Mouse (Mus musculus): ENCODE results near the gene Stat6. TPM values are rescaled to one million over a fixed set of nuclear protein-coding genes. Genes with fewer than 3 reads are reported as not detected.

Gene Stat6
- polyA plus RNA-seq, 1 experiment from 2014 or later, result 6.0 TPM

Other genes starting within 250 kb of the Stat6 start
- 2.4 and 3.2 TPM in 2 replicates for gene Stac3, start 141.3 kb upstream of the Stat6 start, polyA plus RNA-seq (2015; fragmentation: Nextera tagmentation; extraction: Ambion mirVana)
- 10.1 and 10.6 TPM in 2 replicates for gene Ndufa4l2, start 128.0 kb upstream of the Stat6 start, polyA plus RNA-seq (2015; fragmentation: Nextera tagmentation; extraction: Ambion mirVana)
- 52.4 and 53.0 TPM in 2 replicates for gene Shmt2, start 120.5 kb upstream of the Stat6 start, polyA plus RNA-seq (2015; fragmentation: Nextera tagmentation; extraction: Ambion mirVana)
- 128 and 133 TPM in 2 replicates for gene Nxph4, start 108.4 kb upstream of the Stat6 start, polyA plus RNA-seq (2015; fragmentation: Nextera tagmentation; extraction: Ambion mirVana)
- 80.9 and 110 TPM in 2 replicates for gene Lrp1, start 21.8 kb upstream of the Stat6 start, polyA plus RNA-seq (2015; fragmentation: Nextera tagmentation; extraction: Ambion mirVana)
- gene Nemp1, start 23.9 kb downstream of the Stat6 start, polyA plus RNA-seq (2015; fragmentation: Nextera tagmentation; extraction: Ambion mirVana), result 3.3 and 3.6 TPM in 2 replicates
- gene Nab2, start 25.6 kb downstream of the Stat6 start, polyA plus RNA-seq (2015; fragmentation: Nextera tagmentation; extraction: Ambion mirVana), result 4.0 and 4.5 TPM in 2 replicates
- 0.88 and 0.96 TPM in 2 replicates for gene Myo1a, start 62.2 kb downstream of the Stat6 start, polyA plus RNA-seq (2015; fragmentation: Nextera tagmentation; extraction: Ambion mirVana)
- gene Tac2, start 81.5 kb downstream of the Stat6 start, polyA plus RNA-seq (2015; fragmentation: Nextera tagmentation; extraction: Ambion mirVana), result 0.31 and 1.9 TPM in 2 replicates
- 3.3 and 4.5 TPM in 2 replicates for gene Zbtb39, start 96.6 kb downstream of the Stat6 start, polyA plus RNA-seq (2015; fragmentation: Nextera tagmentation; extraction: Ambion mirVana)
- gene Gpr182, start 108.7 kb downstream of the Stat6 start, polyA plus RNA-seq (2015; fragmentation: Nextera tagmentation; extraction: Ambion mirVana), result 0.45 and 0.92 TPM in 2 replicates
- not detected in 2 replicates for gene Rdh1, start 116.7 kb downstream of the Stat6 start, polyA plus RNA-seq (2015; fragmentation: Nextera tagmentation; extraction: Ambion mirVana)
- not detected in 2 replicates for gene Rdh16f1, start 116.8 kb downstream of the Stat6 start, polyA plus RNA-seq (2015; fragmentation: Nextera tagmentation; extraction: Ambion mirVana)
- gene Rdh9, start 133.4 kb downstream of the Stat6 start, polyA plus RNA-seq (2015; fragmentation: Nextera tagmentation; extraction: Ambion mirVana), result 0.14 and 0.20 TPM in 2 replicates
- not detected in 2 replicates for gene Rdh16, start 158.2 kb downstream of the Stat6 start, polyA plus RNA-seq (2015; fragmentation: Nextera tagmentation; extraction: Ambion mirVana)
- not detected in 2 replicates for gene Rdh19, start 206.9 kb downstream of the Stat6 start, polyA plus RNA-seq (2015; fragmentation: Nextera tagmentation; extraction: Ambion mirVana)
- gene Rdh16f2, start 223.5 kb downstream of the Stat6 start, polyA plus RNA-seq (2015; fragmentation: Nextera tagmentation; extraction: Ambion mirVana), result not detected in 2 replicates
- gene Rdh7, start 245.8 kb downstream of the Stat6 start, polyA plus RNA-seq (2015; fragmentation: Nextera tagmentation; extraction: Ambion mirVana), result not detected in 2 replicates

All from neural tube, embryonic 13.5 days (tissue).